Mouse (Mus musculus) inflammation-experienced regulatory T-cells, adult 6 months (primary cell): ENCODE data around the gene Mybphl. TPM values are rescaled to one million over a fixed set of nuclear protein-coding genes. Genes with fewer than 3 reads are reported as not detected.

Source experiments
- ATAC-seq: one replicate; pipeline ENCODE4 v1.8.0; 2017
- polyA plus RNA-seq, 3 experiments: library from polyadenylated mRNA; unstranded; fragments of 100-300 nt; shearing (Covaris generic); gene quantifications; one replicate each; pipeline ENCODE4 v1.2.1; 2017

The Mybphl gene
- polyA plus RNA-seq, result not detected

DNA sequence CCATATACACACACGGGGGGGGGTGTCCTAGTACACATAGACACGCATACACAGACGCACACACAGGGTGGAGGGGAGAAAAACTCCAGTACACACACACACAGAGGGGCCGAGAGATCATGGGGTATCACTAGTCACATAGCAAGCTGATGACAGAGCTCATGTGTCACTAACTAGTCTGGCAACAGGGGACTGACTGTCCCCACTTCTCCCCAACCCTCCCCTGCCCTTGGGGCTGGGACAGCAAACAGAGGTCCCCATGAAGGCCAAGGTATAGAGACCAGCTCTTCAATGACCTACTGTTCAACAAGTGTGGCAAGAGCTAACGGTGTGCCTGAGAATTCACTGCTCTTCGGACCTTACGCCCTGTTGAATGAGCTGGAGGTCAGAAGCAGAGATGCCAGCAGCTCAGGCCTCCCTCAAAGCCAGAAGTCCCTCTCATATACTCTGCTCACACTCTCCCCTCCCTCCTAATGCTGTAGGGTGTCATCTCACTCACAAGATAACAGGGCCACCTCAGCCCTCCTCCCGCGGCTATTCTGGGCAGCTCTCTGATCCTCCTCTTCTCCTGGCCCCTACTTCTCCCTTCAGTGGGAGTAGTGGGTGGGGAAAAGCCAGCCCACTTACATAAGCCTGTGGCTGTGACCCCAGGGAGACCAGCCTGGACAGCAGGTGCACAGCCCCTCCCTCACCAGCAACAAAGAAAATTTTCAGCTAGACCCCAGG, at the start of gene Mybphl:
Mybphl (plus strand) TSS at position 642 of the 726 bp plus-strand sequence.
- ATAC-seq, result no peak

DNA sequence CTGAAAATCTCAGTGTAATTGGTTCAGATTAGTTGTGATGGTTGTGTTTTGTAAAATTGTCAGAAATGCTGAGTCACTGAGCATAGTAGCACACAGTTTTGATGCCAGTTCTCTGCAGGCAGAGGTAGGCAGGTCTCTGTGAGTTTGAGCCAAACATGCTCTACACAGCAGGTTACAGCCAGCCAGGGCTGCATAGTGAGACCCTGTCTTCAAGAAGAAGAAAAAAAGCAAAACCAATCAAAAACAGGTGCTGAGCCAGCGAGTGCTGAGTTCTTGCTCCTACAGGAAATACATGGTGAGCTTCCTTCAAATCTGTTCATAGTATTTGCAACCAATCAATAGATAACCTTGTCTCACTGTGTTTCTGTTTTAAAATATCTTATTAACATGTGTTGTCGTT, 46.2 kb upstream of the Mybphl start:
- ATAC-seq, result no peak

DNA sequence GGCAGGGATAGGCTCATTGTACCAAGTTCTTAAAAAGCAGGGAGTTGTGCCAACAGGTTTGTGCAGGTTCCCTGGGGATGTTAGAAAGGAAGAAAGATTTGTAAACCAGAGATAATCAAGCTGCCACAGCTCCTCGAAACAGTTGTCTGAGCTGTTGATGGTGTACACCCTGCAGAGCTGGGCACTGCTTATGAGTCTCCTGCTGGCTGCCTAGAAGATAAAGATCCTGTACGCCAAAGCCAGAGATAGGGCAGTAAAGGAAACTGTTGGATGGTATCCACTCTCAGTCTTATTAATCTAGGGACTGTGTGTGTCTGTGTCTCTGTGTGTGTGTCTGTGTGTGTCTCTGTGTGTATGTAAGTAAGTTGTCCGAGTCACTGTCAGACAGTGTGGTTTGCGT, 43.0 kb upstream of the Mybphl start:
- no peak for ATAC-seq

DNA sequence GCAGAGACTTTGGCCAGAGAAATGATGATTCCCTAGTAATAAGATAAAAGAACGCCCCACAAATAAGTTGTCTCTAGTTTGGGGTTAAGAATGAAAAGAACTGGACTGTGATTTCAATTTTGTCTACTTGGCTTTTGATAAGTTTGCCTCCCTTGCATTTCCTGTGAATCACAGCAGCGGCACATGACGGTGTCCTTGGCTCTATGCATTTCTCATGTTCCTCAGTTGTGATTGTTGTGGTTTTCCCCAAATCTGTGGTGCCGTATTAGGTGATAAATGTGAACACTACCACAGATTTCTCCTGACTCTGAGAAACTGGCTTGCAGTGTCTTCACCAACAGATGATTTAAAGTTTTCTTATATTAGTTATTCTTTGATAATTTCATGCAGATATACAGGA, 42.6 kb upstream of the Mybphl start:
- ATAC-seq, result no peak

DNA sequence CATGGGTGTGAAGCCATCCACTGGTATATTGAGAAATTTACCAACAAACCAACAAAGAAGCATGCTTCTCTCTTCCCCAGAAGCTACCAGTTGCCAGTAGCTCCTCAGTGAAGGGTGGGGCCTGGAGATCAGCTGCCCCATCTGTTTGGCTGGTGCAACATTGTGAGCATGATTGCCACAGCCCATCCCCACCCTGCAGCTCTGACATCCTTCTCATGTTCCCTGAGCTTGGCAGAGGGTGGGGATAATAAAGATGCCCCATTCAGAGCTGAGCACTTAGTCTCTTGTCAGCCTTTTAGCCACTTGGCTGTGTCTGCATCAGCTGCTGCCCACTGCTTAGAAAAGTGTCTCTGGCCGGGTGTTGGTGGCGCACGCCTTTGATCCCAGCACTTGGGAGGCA, 41.7 kb upstream of the Mybphl start:
- no peak for ATAC-seq

DNA sequence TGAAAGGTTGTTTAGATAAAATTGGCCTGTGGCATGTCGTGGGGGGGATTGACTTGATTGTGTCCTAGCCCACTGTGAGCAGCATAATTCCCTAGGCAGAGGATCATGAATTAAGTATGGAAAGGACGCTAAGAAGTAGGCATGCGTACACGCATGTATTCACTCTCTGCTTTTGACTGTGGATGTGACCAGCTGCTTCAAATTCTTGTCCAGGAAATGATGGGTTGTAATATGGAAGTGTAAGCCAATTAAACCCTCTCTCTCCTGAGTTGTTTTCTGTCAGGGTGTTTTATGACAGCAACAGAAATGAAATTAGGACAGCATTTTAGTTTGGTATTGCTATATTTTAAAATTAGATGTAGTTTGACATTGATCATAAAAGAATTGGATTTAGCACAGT, 39.9 kb upstream of the Mybphl start:
- ATAC-seq, result no peak

DNA sequence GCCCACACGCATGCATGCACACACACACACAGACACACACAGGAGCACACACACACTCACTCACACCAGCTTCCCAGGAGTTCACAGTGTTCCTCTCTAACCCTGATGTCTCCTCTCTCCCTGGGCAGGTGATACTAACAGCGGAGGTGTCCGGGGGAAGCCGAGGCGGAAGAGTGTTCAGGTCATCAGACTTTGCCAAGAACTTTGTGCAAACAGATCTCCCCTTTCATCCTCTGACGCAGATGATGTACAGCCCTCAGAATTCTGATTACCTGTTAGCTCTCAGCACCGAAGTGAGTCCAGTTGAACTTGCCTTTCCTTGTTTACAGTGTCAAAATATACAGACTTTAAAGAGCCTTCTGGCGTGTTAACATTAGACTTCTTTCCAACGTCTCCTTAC, 39.2 kb upstream of the Mybphl start:
- no peak for ATAC-seq

DNA sequence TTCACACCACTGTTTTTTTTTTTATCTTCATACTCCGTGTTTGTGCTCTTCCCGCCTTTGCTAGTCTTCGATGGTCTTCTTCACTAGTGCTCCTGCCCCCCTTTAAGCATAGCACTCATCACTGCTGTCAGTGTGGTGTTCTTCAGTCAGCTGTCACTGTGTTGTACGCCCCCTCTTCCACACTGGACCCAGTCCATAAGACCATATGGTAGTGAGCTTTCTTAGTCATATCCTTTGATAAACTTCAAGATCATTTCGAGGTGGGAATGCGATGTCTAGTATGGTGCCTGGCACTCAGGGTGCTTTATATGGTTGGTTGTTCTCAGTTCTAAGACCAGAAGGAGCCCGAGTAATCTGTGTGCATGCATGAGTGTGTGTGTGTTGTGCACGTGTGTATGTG, 37.4 kb upstream of the Mybphl start:
- no peak for ATAC-seq

DNA sequence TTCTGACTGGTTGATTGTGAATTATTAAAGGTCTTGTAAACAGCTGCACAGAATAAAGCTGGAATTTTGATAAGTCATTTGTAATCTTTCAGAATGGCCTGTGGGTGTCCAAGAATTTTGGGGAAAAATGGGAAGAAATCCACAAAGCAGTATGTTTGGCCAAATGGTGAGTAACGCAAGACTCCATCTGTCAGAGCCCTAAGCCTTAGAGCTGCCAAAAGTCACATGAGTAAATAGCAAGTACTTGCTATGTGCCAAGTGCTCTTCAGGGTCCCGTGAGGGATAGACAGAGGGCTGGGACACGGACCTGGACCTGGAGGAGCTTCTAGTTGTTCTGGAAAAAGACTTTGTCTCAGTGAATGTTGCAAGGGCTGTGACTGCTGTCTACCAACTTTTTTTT, 36.8 kb upstream of the Mybphl start:
- no peak for ATAC-seq

DNA sequence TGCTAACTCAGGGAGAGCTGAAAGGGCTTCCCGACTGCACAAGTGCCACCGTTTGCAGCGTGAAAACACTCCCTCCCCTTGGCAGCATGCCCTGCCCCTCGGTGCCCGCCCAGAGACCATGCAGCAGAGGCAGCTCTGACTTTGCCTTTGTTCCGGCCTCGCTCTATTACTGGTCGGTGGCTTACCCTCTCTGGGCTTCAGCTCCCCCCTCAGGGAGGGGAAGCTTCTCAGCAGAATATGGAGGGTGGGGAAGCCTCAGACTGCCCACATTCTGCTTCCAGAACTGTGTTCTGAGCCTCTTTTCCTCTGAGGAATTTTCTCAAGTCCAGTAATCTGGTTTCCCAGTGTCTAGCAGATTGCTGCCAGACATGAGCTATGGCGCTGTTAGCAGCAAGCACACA, 36.3 kb upstream of the Mybphl start:
- no peak for ATAC-seq

DNA sequence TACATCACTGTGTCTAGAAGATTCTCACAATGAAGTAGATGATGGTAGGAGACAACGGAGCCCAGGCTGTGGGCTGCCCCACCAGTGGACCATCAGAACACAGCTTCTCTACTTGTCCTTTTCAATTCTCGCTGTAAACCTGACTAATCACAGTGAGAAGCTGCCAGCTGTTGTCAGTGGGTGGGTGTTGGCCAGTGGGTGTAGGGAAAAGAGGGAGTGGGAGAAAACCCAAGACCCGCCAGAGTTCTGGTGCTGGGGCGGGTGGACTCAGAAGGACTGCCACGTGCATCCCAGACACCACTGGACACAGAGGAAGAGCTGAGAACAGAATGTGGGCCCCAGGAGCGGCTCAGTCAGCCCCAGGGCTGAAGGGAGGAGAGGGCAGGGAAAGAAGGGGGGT, 33.9 kb upstream of the Mybphl start:
- ATAC-seq, result no peak

DNA sequence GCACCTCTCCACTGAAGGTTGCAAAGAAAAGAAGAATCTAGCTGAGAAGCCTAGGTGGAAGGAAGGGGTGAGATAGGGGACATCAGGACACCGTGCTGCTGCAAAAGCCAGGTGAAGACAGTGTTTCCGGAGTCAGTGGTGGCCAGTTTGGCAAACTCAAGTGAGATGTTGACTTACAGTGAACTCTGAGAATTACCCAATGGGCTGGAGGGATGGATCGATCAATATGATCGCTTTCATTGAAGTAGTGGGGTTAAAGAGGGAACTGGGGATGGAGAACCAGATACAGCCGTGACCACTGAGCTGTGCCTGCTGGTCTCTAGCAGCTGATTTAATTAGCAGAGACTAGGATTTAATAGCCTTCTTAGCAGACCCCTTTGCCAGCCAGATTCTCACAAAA, 27.8 kb upstream of the Mybphl start:
- ATAC-seq, result no peak

DNA sequence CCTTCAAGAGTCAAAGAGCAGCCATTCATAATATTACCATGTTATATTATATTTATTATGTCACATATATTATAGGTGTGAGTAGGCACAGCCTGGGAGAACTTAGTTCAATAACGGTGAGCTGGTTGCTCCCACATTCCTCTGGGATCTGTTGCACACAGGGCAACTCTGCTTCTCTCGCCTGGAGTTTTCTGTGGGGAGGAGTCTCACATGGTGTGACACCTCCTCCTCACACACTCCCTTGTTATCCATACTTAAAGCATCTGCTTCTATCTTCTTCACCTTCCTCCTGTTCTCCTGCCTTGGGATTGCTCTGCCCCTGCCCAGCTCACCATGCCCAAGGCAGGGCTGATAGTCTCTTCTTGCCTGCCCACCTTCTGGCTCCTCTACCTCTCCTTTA, 23.7 kb upstream of the Mybphl start:
- ATAC-seq, result no peak

DNA sequence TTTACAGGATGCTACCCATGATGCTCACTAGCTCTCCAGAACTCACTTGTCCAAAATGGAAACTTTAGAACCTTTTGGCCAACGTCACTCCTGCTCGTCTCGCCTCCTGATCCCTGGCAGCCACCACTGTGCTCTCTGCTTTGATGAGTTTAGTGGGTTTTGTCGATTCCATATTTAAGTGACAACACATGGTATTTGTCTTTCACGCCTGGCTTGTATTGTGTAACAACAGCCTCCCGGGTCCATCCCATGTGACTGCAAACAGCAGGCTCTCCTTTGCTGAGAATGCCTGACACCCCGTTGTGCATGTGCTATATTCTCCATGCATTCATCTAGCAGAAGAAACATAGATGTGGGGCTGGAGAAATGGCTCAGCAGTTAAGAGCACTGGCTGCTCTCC, 22.5 kb upstream of the Mybphl start:
- no peak for ATAC-seq

DNA sequence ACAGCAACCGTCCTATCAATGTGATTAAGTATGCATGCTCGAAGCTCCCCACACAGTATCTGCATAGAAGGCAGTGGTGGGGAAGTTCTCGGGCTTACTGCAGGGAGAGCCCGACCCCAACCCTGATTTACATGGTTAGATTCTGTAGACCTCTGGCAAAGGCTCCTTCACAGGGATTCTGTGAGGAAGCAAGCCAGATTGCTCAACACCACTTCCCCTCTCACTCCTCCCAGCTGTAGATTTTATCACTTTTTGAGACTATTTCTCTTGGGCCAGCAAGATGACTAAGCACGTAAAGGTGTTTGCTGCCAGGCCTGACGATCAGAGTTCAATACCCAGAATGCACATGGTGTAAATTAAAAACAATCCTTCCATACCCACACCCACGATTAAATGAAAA, 18.9 kb upstream of the Mybphl start:
- no peak for ATAC-seq

DNA sequence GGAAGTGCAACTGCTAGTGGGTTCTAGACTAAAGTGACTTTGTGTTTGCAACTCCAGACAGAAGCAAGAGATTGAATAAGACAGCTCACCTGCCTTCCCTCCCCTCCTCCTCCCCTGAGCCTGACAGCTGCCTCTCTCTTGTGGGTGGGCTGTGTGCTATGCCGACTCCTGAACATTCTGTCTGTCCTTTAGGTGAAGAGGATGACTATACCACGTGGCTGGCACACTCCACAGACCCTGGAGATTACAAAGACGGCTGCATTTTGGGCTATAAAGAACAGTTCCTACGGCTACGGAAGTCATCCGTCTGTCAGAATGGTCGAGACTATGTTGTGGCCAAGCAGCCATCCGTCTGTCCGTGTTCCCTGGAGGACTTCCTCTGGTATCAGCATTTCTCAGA, 16.3 kb upstream of the Mybphl start:
- ATAC-seq, result no peak

DNA sequence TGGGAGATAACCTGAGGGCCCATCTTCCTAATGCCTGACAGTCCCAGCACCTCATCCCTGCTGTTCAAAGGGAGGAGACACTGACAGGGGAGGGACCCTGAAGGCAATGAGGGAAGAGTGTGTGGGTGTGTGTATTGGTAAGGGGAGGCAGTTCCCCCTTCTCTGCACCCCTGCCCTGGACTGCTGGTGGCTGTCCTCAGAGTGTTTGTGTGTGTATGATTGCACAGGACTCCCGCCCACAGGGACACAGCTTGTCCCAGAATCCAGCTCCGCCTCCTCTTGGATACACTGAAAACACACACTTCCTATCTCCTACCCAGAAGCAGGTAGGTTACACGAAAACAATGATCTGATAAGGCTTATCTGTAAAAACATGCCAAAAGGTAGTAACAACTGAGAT, 9.5 kb upstream of the Mybphl start:
- ATAC-seq, result no peak

DNA sequence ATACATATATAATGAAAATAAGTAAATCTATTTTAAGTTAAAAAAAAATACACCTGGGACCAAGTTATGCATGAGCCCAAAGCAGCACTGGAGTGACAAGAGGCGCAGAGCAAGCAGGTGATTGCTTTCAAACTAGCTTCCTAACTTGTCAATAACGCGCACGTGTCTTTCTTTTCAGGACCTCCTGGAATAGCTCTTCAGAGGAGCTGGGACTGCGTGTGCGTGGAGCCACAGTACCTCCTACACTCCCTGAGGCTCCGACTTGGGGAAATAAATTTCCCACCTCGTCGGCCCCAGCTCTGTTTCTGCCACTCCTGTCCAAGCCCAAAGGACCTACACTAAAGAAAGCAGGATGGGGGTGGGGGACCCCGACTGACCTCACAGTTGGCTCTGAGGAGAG, 7.7 kb upstream of the Mybphl start:
- no peak for ATAC-seq

DNA sequence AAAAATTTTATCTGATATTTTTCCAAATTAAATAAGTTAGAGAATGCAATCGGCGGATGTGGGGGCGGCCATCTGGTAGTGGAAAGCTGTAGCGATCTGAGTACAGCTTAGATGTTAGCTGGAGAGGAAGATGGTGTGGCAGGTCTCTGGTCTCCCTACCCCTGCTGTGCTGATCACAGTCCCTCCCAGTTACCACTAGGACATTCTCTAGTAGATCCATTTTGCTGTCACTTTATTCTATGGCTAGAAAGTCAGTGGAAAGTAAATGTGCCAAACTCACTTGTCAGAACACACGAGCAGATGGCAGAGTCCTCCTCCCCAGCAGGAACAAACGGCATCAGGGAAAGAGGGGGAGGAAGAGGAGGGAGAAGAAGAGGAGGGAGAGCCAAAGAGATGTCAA, 6.3 kb upstream of the Mybphl start:
- no peak for ATAC-seq

DNA sequence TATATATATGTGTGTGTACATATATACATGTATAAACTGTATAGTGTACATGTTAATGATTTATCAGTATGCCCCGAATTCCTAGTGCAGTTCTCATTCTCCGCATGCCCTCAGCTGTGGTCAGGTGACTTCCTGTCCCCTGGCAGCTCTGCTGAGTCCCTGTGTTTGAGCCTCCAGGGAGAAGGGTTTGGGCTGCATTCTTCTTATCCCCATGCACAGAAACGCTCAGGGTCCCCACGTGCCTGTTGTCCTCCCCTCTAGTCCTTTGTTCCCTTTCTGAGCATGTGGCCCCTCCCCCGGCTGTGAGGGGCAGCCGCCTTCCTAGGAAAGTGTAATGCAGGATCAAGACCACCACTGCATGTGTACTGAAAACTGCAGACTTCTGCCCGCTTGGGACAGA, 3.8 kb upstream of the Mybphl start:
- ATAC-seq, result no peak

DNA sequence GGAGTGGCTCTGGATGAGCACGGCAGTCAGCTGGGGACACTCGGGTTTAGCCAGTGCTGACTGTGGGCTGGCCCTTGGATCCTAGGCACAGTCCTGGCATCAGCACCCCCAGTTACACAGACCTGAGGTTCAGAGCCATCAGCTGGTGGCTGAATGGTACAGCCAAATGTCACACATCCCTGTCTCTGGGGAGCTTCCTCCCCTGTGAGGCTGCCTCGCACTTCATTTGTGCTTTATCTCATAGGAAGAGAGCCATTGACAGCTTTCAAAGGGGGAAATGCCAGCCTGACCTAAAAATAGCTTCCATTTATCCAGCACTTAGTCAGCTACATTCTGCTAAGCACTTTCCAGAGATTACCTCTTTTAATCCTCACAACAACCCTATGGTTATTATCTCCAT, 1.1 kb upstream of the Mybphl start:
- ATAC-seq, result no peak

DNA sequence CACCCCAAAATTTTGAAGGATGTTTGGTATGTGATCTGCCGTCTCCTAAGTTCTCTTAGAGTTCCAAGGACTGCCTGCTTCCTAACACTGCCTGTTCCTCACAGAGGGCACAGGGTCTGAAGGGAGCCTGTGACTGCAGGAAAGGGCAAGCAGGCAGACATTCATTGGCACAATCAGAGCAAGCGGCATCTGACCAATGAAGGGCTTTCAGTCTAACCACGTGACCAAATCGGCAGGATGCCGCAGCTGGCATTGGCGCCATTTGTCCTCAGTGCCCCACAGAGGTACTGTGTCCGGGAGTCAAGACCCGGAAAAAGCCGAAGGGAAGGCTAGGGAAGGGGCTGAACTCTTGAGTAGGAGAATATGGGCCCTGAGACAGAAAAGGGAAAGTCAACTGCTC, 2.5 kb downstream of the Mybphl start:
- ATAC-seq, result no peak

DNA sequence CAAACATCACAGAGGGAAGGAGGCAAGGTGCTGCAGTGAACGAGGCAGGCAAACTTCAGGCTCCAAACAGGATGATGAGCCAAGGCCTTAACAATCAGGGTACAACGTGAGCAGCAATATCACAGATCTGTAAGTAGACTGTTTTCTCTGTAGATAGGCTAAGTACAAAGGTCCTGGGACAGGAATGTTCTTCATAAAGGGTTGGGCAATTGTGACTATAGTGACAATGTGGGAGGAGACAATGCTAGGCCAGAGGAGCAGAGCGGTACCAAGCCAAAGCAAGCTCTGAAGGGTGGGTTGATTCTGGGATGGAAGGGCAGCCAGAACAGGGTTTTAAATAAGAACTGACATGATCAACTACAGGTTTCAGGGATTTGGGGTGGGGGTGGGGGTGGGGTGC, 3.1 kb downstream of the Mybphl start:
- ATAC-seq, result no peak

DNA sequence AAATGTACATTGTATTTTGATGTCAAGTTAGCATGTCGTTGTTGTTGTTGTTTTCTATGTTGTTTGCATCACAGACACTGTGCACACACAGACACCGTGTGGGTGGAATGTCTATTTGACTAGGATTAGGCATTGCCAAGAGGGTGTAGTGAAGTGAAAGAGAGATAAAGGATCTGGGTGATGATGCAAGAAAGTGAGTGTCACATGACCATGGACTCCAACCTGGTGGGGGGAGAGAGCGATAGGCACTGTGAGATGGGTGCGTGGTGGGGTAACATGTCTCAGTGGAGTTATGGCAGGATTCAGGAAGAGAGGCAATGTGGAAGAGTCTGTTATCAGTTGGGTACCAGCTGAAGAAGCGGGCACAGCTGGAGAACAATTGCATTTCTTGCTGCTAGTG, 4.0 kb downstream of the Mybphl start:
- no peak for ATAC-seq

DNA sequence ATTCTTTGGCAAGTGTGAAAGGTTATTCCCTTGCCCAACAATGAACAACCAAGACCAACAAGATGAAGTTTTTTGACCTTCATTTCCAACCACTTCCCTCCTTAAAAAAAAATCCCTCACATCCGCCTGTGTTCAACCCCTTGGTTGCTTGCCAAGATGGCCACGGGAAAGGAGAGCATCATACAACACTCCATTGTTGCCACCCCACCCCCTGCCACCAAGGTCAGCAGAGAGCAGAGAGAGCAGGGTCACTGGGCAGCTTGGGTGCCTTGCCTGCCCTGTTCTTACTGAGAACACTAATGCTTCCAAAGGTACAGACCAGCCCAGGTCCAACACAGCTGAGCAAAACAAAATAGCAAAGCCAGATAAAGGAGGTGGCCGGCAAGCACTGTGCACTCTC, 7.6 kb downstream of the Mybphl start:
- ATAC-seq, result no peak

DNA sequence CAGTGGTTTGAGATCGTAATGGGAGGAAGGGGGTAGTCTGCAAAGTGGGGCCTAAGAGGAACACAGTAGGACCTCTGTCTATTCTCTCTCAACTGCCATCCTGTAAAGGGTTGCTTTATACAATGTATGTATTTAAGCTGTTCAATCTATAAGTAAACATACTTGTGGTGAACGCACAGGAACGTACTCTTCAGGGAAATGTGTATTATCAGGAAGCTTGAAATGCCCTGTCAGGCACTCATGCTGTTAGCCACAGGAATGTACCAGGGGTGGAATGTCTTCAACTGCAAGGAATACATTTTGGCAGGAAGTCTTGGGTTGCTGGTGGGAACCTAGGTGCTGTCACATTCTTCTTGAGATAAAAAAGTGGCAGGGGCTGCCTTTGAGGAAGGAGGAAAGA, 8.0 kb downstream of the Mybphl start:
- no peak for ATAC-seq
